Mouse (Mus musculus): ENCODE results near the gene Cryzl2.

GRCm38 (mm10) chr1:157472716-157473115 is 14.3 kb downstream of the Cryzl2 start:
- TF ChIP-seq CTCF (conservative IDR thresholded peaks at IDR 0.05; ENCODE audit: low read length) (no peak), NANOG (IDR thresholded peaks at IDR 0.05; ENCODE audit: borderline replicate concordance, low read length) (no peak)
